Mouse (Mus musculus) CD8-positive naive resting alpha-beta T cell, adult 57 days (primary cell): ENCODE results near the gene Adipor1. TPM values are rescaled to one million over a fixed set of nuclear protein-coding genes. Genes with fewer than 3 reads are reported as not detected.

ENCODE experiments used
- total RNA-seq: library from RNA; stranded (reverse); gene quantifications from one replicate; pipeline ENCODE4 v1.2.4, GENCODE M21; 2023

Adipor1 gene
- total RNA-seq = 77.8 TPM

DNA sequence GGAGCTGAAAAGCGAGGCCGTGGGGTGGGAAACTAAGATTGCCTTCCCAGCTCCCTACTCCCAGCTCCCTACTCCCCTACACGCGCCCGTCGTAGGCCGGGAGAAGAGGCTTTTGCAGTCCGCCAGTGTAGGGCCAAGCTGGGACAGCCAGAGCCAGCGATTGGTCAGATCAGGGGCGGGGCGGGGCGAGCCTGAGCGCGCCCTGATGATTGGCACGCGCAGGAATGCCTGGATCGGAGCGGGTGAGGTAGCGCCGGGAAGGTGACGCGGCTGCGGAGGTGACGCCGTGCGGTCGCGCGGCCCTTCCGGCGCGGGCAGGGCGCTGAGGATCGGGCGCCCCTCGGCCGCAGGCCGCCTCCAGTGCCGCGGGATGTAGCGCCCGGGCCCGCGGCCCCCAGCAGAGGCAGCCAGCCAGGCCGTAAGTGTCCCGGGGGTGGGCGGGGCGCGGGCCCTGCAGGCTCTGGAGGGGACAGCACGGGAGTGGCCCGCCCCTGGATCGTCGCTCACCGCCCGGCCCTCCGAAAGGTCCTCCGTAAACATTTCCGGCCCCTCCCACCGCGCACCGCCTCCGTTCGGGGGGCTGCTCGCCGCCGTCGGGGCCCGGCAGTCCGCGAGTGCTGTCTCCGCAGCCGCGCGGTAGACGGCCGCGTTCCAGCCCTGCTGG, at the start of gene Adipor1:
TSS of gene Adipor1 (plus strand) at position 211 of the 664 bp plus-strand sequence.

GRCm38 (mm10) chr1:134385666-134386065, 29.5 kb upstream of the Adipor1 start, which contains the start of gene 4933406M09Rik:
4933406M09Rik (plus strand) TSS chr1:134385940.

DNA sequence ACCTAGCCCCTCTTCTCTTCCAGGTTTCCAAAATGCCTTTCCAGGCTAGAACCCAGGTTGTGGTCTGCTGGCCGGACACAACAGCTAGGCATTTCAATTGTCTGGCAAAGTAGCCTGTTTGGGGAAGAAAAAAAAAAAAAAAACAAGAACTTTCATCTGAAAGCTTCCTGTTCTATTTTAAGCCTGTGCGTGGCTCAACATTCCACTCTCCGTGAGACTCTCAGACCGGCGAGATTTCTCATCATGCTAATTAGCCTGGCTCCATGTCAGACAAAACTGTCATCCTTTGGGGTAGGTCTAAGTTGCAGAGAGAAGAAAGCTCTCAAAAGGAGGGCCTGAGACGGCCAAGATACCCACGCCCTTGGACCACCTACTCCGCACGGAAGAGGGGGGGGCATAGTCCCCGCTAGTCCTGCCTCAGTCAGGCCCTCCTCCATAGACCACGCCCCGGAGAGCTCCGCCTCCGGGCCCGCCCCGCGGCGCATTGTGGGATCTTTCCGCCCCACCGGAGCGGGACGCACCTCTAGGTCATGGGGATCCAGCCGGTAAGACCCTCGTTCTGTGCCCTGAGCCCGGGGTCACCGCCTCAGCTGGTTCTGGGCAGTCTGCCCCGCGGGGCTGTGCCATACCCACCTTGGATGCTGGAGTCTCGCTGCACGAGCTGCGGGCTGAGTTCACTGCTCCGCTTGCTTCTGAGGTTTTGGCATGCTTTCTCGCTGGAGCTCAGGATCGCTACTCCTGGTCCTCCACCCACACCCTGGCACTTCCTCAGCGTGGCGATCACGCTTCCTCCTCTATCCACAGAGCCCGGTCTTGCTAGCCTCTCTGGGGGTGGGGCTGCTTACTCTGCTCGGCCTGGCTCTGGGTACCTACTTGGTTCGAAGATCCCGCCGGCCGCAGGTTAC, 9.4 kb upstream of the Adipor1 start, which contains the start of gene Cyb5r1:
TSS of gene Cyb5r1 (plus strand) at position 51 of the 905 bp plus-strand sequence.

GRCm38 (mm10) chr1:134454904-134455824, 40.0 kb downstream of the Adipor1 start, which contains the start of gene Klhl12:
Klhl12 (plus strand) TSS chr1:134455531.

Other genes with a start within 250 kb of the Adipor1 start
- gene Chil1, start 233.2 kb upstream of the Adipor1 start, total RNA-seq = 1.0 TPM
- gene Mybph, start 221.9 kb upstream of the Adipor1 start, total RNA-seq = not detected
- gene Adora1, start 179.9 kb upstream of the Adipor1 start, total RNA-seq = not detected
- gene Myog, start 125.4 kb upstream of the Adipor1 start, total RNA-seq = not detected
- gene Ppfia4, start 82.5 kb upstream of the Adipor1 start, total RNA-seq = 0.95 TPM
- 69.8 TPM for gene Tmem183a, start 53.4 kb upstream of the Adipor1 start, total RNA-seq
- not detected for gene 4933406M09Rik, start 29.4 kb upstream of the Adipor1 start, total RNA-seq
- gene Cyb5r1, start 9.8 kb upstream of the Adipor1 start, total RNA-seq = 17.5 TPM
- 40.0 TPM for gene Klhl12, start 40.2 kb downstream of the Adipor1 start, total RNA-seq
- 19.6 TPM for gene Rabif, start 79.3 kb downstream of the Adipor1 start, total RNA-seq
- gene Mgat4e, start 134.3 kb downstream of the Adipor1 start, total RNA-seq = not detected
- 47.7 TPM for gene Kdm5b, start 144.8 kb downstream of the Adipor1 start, total RNA-seq
- not detected for gene Syt2, start 231.3 kb downstream of the Adipor1 start, total RNA-seq